Mouse (Mus musculus): ENCODE results near the gene Prss40. TPM values are rescaled to one million over a fixed set of nuclear protein-coding genes. Genes with fewer than 3 reads are reported as not detected.

The Prss40 gene
- not detected for polyA plus RNA-seq (2017; shearing (Covaris generic))

GRCm38 (mm10) chr1:34560843-34561242 lies at the start of gene Prss40:
Prss40 (minus strand) TSS chr1:34560943.

DNA sequence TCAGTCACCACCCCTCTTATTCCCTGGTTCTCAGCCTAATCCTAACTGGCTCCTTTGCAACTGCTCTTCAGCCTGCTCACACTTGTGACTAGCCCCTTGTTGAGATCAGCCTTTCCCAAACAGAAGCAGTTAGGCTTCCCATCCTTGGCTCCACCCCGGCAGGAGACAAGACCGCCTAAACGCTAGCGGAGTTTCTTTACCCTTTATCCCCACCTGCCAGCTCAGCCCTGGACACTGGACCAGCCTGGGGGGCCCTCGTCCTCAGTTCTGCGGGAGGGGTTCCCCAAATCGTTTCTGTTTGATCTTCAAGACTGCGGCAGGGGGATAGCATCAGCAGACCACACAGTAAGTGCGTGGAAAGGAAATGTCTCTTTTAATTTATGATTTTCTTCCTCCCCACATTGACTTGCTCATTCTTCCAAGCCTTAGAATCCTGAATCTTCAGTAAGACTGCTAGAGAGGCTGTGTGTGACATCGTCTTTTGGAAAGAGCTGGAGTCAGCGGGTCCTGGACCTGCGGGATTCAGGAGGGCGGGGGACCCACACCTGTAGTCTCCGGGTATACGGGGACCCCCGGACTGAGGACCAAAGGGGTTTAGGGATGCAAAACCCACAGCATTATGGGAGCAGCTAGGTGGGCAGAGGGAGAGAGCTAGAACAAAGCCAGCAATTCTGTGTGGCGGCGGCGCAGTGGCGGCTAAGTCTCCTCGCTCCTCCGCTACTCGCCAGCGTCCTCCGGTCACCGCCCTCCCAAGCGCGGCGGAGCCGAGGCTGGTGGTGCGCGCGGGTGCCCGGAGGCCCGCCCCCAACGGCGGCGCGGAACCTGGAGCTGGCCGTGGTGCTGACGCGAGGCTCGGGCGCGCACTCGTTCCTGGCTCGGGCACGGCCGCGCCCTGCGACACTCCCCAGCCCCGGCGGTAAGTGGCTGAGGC lies 18.4 kb upstream of the Prss40 start, which contains the start of gene Amer3:
Gene Amer3, plus strand, starts transcription at position 807 of the 931 bp plus-strand sequence.

DNA sequence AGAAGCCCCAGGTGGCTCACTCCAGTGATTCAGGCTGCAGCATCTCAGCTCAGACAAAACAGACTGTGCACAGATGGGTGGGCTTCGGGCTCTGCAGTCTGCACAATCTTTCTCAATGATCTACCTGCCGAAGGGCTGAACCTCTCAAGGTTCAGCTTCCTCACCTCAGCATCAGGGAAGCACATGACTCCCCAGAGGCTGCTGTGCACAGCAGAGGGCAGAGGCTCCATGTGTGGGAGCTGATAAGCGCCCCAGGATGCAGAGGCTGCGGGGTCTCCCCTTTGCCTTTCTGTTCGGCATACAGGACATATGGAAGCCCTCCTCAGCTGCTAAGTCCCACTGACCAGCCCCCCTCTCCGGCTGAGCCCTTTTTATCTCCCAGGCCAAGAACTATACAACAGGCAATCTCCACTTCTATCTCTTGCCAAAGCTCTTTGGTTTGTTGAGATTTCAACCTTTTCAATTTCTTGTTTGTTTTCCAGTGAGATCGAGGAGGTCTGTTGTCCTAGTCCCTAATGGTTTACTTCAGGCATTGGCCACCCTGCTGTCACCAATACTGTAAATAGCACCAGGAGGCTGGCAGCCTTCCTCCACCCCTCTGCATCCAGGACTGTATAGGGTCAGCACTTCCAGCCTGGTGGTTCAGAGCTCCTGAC lies 25.6 kb downstream of the Prss40 start, which contains the start of gene Cfc1:
Gene Cfc1, plus strand, starts transcription at position 606 of the 656 bp plus-strand sequence.

Other genes with a start within 250 kb of the Prss40 start
- 50.1 TPM for gene Ccdc115, start 121.3 kb downstream of the Prss40 start, polyA plus RNA-seq (2017; shearing (Covaris generic))
- gene Imp4, start 121.1 kb downstream of the Prss40 start, polyA plus RNA-seq (2017; shearing (Covaris generic)): 158 TPM
- 300 TPM for gene Ptpn18, start 101.2 kb downstream of the Prss40 start, polyA plus RNA-seq (2017; shearing (Covaris generic))
- 0.38 TPM for gene Prss39, start 62.5 kb downstream of the Prss40 start, polyA plus RNA-seq (2017; shearing (Covaris generic))
- not detected for gene Cfc1, start 25.3 kb downstream of the Prss40 start, polyA plus RNA-seq (2017; shearing (Covaris generic))
- not detected for gene Amer3, start 18.7 kb upstream of the Prss40 start, polyA plus RNA-seq (2017; shearing (Covaris generic))

Data from activated CD4-positive, CD25-positive, alpha-beta regulatory T cell, adult 9 weeks (primary cell).